Mouse (Mus musculus) CH12F3 (cell line): ENCODE measurements around the gene 2900026A02Rik.

Experiments
- in situ Hi-C: fragments of 300-500 bp; cut with MboI; formaldehyde crosslinking; loops from 2 replicates; pipeline ENCODE4 v1.14.3; 2020; ENCODE audit warnings: low sequenced_read_pairs

2900026A02Rik gene

DNA sequence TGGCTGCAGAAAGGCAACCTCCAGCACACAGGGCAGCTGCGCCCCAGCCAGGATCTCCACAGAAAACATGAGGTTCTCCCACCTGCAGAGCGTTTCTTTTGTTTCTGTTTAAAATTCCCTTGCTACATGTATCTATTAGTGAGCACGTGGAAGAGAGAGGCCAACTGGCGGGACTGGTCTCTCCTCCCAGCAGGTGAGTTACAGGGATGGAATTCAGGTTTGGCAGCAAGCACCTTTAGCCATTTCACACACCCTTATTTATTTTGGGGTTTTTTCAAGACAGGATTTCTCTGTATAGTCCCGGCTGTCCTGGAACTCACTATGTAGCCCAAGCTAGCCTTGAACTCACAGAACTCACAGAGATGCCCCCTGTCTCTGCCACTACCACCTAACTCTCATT lies 66.6 kb downstream of the 2900026A02Rik start:
- in situ Hi-C loops, result no loop called here

DNA sequence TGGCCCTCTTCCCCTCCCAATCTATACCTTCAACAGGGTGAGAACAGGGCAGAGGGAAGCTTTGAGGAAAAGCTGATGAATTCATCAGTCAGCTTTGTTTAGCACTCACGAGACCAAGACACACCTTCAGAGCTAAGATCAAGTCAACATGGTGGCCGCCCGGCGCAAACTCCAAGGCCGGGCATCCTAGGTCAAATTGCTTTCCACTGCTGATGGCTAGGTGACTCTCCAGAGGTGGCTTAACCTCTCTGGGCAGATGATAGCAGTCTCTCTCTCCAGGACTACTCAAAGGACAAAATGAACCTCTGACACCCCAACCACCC lies 67.6 kb downstream of the 2900026A02Rik start:
- in situ Hi-C loops, result no loop called here

DNA sequence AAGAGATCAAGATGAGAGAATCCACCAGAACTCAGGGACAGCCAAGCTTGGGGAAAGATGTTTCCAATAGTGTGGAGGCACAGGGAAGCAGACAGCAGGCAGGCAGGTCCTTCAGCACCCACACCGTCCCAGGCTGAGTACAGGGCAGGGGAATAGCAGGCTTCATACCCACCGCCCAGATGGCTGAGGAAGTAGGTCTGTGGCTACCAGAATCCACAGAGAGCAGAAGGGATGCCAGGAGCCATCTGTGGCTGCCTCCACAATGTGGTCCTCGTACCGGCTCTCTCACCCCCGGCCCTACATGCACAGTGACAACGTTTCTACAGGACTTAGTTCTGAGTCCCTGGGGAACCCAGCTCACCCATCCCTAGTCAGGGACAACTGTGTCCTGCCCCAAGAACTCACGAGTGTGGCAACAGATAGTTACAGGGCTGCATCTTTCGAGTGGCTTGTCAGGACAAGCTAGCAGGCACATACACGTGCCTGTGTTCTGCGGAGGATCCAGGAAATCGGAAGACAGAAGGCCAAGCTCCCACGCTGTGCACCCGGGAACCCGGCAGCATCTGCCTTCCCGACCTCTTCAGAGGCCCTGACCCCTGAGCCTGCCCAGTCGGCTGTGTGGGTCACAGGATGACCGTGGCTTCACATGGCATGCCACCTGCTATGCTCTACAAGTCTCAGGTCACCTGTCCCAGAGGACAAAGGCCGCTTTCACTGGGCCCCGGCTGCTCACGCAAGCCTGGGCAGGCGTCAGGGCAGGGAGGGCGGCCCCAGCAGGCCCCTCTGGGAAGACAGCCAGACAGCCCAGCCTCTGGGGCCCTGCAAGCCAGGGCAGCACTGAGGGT lies 68.2 kb downstream of the 2900026A02Rik start:
- in situ Hi-C loops, result no loop called here

DNA sequence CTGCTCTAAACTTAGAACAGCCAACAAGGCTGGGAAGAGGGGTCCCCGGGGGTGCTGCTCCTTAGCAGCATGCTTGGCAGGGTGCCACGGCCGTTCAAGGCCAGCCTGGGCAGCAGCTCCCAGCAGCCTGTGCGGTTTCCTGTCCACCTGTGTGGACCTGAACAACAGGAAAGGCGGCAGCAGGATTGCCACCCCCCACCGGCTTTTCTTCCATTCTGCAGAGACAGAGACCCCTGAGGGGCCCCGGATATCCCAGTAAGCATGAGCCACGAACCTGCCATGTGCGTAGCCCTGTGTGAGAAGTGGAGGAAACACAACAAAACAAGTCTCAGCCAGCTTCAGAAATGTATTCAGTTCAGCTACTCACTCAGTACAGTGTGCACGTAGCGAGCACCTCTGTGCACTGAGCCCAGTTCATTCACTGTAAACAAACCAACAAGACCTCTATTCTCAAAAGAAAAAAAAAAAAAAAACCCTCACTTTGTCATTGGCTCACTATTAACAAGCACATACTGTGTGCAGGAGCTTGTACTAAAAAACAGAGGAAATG lies 69.4 kb downstream of the 2900026A02Rik start:
- in situ Hi-C loops, result no loop called here

DNA sequence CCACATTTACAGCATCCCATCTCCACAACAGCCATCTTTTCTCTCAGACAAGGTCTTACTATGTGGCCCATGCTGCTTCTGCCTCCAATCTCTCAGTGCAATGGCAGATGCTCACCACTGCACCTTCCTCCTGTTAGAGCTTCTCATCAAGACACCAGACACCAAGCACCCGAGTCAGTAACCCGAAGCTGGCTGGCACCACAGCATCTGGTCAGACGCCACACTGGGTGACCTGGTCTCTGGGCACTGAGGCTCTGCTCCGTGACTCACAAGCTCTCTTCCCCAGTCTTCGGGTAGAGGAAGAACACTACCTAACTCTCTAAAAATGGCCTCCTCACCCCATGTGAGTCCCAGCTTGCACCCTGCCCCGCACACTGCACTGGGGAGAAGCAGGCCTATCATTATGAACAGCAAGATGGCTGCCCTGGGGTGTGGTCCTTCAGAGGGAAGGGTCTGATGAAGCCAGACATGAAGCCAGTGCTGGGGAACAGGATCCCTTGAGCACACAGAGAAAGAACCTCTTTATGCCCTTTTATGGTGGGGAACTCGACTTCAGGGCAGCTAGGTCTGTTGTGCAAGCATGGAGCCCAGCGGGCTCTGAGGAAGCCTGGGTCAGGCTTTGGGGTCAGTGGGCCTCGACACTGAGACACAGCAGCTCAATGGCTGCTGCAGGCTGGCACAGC lies 70.0 kb downstream of the 2900026A02Rik start:
- in situ Hi-C loops, result no loop called here

DNA sequence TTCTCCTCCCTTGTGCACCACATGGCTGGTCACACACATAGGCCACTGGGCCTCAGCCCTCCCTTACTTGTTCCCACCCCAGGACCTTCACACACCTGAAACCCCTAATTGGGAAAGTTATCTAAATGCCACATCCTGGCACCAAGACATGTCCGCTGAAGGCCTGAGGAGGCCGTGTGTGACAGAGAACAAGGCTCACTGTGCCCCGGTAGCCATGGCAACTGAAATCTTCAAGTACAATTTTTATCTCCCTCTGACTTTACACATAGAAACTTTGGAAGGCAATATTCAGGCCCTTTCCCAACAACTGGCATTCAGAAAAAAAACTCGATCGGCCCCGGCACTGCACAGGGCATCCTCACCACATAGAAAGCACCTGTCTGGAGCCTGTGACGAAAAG lies 72.0 kb downstream of the 2900026A02Rik start:
- in situ Hi-C loops, result no loop called here

DNA sequence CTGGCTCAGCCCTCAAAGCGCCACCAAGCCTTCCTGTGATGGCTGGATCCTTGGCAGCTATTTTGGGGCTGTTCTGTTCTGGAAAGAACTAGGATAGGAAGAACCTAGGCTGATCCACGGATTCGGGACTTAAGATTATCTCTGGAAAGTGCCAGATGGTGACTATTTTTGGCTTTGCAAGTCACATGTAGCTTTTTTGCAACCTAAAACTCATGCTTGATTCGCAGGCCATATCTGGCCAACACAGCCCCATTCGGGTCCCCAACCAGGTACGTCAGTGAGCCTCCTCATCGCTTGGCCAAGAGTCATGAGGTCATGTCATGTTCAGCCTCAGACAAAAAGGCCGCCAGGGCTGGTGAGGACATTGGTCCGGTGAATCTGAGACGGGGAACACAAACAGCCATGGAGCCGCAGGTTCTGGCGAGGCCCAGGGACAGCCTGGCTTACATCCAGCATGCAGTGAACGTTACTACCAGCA lies 73.0 kb downstream of the 2900026A02Rik start:
- in situ Hi-C loops, result no loop called here

DNA sequence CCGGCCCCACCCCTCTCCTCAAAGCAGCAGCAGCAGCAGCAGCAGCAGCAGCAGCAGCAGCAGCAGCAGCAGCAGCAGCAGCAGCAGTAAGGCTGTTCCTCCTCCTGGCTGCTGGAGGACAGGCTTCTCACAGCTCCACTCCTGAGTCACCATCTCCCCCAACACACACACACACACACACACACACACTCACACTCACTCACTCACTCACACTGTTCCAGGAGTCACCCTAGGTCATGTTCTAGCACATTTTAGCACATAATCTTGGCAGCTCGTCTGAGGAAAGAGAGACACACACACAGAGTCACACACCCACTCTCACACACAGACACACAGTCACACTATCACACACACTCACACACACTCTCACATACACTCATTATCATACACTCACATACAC lies 74.4 kb downstream of the 2900026A02Rik start:
- in situ Hi-C loops, result no loop called here

DNA sequence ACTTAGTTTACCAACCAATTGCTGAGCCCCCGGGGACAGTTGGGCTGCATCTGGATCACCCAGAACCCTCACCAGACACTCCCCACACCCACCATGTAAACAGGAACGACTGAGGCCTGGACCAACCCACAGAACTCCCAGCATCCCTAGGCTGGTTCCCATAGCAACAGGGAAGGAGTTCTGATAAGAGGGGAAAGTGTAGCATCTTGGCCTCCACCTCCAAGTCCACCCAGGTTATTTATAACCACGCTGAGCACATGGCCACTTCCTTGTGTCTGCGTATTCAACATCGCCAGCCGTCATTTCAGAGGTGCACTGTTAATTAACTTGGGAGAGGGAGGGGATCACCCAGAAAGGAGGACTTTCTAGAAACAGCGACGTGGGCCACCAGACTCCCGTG lies 75.9 kb downstream of the 2900026A02Rik start:
- in situ Hi-C loops, result no loop called here

DNA sequence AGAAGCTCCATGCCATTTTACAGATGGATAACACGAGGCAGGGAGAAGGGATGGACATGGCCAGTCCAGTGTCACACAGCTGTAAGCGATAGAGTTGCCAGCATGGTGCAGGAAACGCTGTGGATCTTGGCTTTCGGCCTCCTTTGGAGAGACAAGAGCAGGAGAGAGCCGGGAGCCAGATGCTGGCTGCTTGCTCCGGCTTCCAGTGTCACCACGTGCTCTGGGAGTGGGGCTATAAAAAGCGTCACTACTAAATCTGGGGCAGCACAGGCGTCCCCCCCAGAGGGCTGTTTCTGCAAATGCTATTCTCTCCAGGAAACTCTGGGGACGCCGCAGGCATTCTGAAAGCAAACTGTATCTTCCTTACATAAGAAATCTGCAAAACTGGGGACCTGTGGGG lies 78.5 kb downstream of the 2900026A02Rik start:
- in situ Hi-C loops, result no loop called here

DNA sequence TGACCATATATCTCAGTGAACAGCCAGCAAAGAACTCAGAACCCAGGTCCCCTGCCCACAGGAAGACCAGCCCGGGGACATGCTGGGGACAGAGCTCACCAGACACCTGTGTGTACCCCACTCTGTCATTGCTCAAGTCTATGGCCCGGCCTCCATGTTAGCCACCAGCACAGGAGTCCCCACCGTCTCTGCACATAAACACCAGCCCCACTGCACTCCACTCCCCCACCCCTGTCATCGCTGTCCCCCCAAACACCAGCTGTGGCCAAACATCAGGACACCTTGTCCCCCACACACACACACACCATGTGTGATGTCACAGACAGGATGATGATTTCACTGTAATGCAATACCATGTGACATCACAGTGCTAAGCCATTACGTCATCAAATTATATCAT lies 79.0 kb downstream of the 2900026A02Rik start:
- in situ Hi-C loops, result no loop called here

DNA sequence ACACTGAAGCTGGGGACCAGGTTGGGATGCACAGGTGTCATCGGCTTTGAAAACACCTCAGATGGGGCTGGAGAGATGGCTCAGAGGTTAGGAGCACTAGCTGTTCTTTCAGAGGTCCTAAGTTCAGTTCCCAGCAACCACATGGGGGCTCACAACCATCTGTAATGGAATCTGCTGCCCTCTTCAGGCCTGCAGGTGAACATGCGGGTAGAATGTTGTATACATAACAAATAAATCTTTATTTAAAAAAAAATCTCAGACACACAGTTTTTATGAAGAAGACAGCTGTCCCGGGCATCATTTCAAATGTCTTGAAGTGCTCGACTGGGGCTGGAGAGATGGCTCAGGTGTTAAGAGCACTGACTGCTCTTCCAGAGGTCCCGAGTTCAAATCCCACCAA lies 80.2 kb downstream of the 2900026A02Rik start:
- in situ Hi-C loops, result no loop called here

DNA sequence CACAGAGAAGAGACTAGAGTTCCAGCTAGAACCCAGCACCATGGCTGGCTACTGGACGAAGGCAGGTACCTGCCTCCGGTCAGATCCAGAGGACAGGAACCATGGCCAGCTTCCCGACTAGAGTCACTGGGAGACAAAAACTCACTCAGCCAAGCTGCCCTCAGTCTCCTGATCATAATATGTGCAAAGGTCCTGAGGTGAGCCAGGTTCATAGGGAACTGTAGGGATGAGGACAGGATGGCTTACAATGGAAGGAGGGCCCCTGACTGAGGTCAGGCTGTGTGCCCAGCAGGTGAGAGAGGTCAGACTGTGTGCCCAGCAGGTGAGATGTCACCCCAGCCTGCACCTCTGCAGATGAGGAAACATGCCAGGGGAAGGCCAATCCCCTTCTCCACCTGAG lies 81.0 kb downstream of the 2900026A02Rik start:
- in situ Hi-C loops, result no loop called here

DNA sequence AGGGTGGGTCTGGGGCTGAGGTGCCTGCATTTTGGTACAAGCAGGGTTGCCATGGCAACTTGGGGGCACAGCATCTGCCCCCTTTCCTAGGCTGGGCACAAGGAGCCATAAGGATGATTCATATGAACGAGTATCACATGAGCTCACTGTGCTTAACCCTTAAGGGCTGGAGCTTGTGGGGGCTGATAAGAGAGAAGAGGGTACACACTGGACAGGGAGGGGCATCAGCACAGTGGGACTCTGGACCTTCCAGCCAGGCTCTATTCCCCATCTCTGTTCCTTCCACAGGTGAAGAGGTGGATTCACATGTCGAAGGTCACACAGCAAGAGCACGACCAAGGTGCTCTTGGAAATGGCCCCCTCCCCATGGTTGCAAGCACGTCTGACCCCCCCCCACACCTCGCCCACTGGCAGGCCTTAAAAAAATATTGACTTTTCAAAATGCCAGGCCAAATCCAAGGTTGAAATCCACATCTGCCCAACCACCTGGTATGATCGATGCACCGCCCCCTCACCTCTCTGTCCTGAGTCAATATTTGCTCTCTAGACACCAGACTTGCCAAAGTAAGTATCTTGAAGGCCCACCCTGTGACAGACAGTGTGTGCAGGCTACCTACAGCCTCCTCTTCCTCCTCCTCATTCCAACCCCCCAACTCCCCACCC lies 81.8 kb downstream of the 2900026A02Rik start:
- in situ Hi-C loops, result no loop called here

DNA sequence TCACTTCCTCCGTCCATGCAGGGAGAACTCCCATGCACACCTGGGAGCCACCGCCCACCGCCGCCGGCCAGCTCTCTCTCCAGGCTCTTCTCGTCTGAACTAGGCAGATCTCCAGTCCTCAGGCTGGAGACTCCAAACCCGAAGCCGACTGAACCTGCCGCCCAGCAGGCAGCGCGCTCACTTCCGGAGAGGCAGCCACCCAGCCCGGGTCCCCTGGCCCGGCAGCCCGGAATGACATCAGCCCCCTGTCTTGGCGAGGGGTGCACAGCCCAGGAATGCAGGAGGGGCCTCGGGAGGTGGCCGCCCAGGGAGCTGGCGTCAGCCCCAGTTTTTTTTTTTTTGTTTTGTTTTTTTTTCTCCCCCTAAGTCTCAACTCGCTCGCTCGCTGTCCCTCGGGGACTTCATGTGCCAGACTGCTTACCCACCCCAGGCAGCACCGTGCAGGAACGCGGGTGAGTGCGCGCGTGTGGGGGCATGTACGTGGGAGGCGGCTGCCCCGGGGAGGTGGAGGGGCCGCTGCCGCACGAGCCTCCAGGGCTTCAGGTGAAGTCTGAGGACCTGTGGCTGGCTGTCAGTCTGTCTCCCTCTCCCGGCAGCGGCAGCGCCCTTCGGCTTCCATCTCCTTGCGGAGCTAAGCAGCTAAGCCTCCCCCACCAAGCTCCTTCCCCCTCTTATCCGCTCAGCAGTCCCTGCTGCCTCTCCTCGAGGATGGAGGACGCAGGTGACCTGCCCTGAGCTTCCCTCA lies 82.5 kb downstream of the 2900026A02Rik start:
- in situ Hi-C loops, result no loop called here

DNA sequence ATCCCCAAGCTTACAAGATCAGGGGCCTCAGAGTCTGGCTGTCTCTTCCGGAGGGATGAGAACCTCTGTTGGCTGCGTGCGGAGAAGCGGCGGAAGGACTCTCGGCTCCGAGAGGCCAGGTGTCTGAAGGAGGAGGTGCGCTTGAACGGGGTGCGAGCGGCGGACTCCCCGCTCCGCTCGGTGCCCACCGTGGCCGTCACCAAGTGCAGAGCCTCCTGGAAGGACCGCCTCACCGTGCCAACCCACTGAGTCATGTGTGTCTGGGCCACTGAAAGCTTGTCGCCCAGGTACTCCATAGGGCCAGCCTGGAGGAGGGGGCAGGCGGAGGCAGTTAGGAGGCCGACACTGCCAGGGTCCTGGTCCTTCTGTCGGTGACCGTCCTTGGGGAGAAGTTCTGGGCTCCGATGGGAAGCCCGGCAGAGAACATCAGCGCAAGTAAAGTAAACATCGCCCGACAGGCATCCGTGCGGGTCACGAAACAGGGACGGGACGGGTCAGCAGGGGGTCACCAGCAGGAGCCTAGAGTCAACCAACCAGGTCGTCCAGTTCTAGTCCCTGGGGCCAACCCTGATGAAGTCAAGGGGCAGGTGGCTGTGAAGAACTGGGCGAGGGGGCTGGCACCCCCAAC lies 83.2 kb downstream of the 2900026A02Rik start:
- in situ Hi-C loops, result no loop called here

DNA sequence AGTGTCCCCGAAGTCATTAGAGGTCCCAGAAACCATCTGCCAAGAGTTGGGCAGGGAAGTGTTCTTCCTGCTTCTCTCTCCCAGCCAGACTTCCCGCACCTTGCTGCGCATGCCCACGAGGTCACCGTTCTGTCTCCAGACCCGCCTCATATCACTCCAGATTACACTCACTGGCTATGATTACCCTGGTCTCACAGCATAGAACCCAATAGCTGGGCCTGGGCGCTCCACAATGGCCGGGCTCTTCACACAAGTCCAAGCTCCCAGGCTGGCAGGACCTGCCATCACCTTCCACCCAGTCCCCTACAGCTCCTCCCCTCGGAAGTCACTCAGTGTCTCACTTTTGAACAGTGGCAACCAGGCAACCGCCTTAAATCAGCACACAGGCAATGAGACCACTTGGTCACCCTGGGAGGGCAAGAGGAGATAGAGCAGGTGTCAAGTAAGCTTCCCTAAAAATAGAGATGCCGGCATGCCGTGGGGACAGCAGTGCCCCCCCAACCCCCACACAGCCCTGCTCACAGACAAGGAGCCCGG lies 84.0 kb downstream of the 2900026A02Rik start:
- in situ Hi-C loops, result no loop called here

DNA sequence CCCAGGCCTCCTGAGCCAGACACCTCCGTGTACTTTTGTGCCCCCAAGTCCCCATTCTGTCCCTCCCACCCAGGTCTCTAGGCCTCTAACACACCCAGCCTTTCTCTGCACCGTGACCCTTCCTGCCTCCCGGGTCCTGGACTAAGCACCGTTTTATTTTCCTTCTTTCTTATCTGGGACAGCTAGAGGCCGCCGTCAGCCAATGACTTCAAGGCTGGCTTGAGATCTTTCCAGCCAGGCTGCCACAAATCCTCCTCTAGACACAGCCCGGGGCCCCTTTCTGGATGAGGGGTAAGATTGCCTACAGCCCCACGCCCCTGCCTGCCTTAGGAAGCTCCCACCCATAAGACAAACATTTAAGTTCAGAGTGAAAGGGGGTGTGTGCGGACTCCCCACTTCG lies 85.5 kb downstream of the 2900026A02Rik start:
- in situ Hi-C loops, result no loop called here

DNA sequence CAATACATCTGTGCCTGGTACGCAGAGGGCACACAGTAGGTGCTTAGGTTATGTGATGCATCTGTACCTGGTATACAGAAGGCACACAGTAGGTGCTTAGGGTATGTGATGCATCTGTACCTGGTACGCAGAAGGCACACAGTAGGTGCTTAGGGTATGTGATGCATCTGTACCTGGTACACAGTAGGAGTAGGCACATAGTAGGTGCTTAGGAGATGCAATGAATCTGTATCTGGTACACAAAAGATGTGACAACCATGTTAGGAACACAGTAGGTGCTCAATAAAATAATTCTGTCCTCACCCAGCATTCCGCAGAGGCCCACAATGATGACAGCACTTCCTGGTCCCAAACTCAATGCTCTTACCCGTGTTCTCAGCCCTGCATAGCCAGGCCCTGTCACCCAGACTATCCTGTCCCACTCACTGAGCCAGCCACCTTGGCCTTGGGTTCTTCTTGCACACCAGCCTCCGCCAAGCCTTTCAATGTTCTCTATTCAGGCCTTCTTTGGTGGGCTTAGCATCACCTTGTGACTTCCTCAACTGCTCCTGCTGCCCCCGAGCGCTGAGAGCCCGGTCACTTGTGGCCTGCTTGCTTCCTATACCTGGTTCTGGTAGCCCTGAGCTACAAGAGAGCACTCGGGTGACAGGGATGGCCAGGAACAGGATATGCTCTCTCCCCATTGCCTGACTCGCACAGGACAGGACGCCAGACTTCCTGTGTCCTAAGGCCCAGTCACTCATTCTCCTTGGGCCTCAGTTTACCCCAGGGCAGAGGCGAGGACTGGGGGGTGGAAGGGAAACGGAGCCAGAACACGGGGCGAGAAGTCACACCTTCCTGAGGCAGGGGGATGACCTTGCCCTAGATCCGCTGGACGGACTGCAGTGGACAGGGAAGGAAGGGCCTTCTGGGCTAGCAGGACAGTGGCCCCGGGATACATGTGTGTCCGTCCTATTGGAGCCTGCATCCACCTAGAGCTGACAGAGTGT lies 87.0 kb downstream of the 2900026A02Rik start:
- in situ Hi-C loops, result no loop called here
